ENCODE assay signal across 13 mouse cellular contexts in the genomic region with DNA sequence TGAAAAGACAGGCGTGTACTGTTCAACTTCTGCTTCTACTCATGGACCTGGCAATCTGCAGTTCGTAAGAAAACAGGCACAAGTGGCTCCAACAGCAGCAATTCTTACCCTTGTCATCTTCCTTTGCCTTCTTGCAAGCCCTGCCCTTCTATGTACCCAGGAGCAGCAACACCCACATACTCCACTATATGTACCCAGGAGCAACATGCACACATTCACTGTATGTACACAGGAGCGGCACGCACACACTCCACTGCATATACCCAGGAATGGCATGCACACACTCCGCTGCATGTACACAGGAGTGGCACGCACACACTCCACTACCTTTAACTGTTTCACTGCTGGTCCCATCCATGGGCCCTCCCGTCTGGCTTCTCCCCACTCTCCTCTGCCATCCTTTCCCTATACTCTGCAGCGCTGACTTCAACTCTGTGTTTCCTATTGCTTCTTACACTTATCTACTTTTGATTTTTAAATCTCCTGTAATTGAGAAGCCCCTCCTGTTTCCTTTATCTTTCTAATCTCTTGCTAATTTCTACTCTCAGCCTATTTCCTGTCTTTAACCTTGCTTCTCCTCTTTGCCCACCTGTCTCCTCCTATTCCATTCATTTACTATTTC.
DNase-seq lines count a peak whose midpoint lies in the region; ATAC-seq and TF ChIP-seq lines count a peak whose summit lies in the region.
"Had no signal": no experiment of that assay in that cellular context is flagged by ENCODE, and none has a peak within 500 bp of the region (broad histone marks: within the 10 kb centered on the region; RNA-seq: fewer than 3 reads in every experiment).

No protein-coding gene starts in this region.

- DNase-seq in lung, postnatal 10 days: no peak
- peak; percentile 74 for DNase-seq in R1 (ENCODE audit: low read depth, low spot score)
- no peak for DNase-seq in cerebellum, postnatal 10 days
- DNase-seq: thymus, postnatal 14 days had no signal

- no peak overlapping the region for H3K9ac ChIP-seq in heart, embryonic 13.5 days
- no peak overlapping the region for H3K9ac ChIP-seq in heart, embryonic 12.5 days
- H3K9ac ChIP-seq in lung, embryonic 16.5 days (ENCODE audit: low read length): no peak overlapping the region
- H3K9ac ChIP-seq: embryonic facial prominence, embryonic 12.5 days; neural tube, embryonic 13.5 days had no signal

- no peak for TF ChIP-seq POLR2A in olfactory bulb, adult 2 months (IDR thresholded peaks at IDR 0.05; ENCODE audit: insufficient read depth, low read depth, low read length)

- H3K4me2 ChIP-seq in heart, embryonic 13.5 days: no peak overlapping the region
- H3K4me2 ChIP-seq in heart, embryonic 12.5 days: no peak overlapping the region
- peak overlapping the region; percentile 4; the same call in 1 of the 2 replicates for H3K4me2 ChIP-seq in lung, embryonic 16.5 days (ENCODE audit: low read depth, low read length)
- H3K4me2 ChIP-seq: embryonic facial prominence, embryonic 12.5 days; liver, embryonic 11.5 days; neural tube, embryonic 13.5 days had no signal

- no peaks in the 10 kb centered on the region for H3K9me3 ChIP-seq in heart, embryonic 13.5 days
- H3K9me3 ChIP-seq in heart, embryonic 12.5 days (replicated peaks): no peaks in the 10 kb centered on the region
- no peaks in the 10 kb centered on the region for H3K9me3 ChIP-seq in lung, embryonic 16.5 days (ENCODE audit: control insufficient read depth, low read length)
- H3K9me3 ChIP-seq: embryonic facial prominence, embryonic 12.5 days; G1E; neural tube, embryonic 13.5 days had no signal

- peaks cover 14% of the 10 kb centered on the region for H3K36me3 ChIP-seq in heart, embryonic 13.5 days
- H3K36me3 ChIP-seq in heart, embryonic 12.5 days: peaks cover 11% of the 10 kb centered on the region
- H3K36me3 ChIP-seq in lung, embryonic 16.5 days (ENCODE audit: control insufficient read depth, insufficient read depth, low read length): peaks cover 6% of the 10 kb centered on the region
- H3K36me3 ChIP-seq: embryonic facial prominence, embryonic 12.5 days had no signal

- H3K4me1 ChIP-seq in heart, embryonic 13.5 days: peaks cover 18% of the 10 kb centered on the region
- peaks cover 14% of the 10 kb centered on the region for H3K4me1 ChIP-seq in heart, embryonic 12.5 days (replicated peaks)
- peaks cover 14% of the 10 kb centered on the region for H3K4me1 ChIP-seq in lung, embryonic 16.5 days (replicated peaks; ENCODE audit: control insufficient read depth, insufficient read depth, low read length)
- peaks cover 19% of the 10 kb centered on the region for H3K4me1 ChIP-seq in olfactory bulb, adult 2 months (ENCODE audit: control insufficient read depth, insufficient read depth, low read length)

- peak overlapping the region; percentile 34; the same call in 1 of the 2 replicates for H3K27ac ChIP-seq in heart, embryonic 13.5 days (replicated peaks)
- H3K27ac ChIP-seq in heart, embryonic 12.5 days (ENCODE audit: poor library complexity, severe bottlenecking): no peak overlapping the region
- peak overlapping the region; percentile 84 for H3K27ac ChIP-seq in lung, embryonic 16.5 days (ENCODE audit: low read length)
- H3K27ac ChIP-seq in olfactory bulb, adult 2 months (ENCODE audit: insufficient read depth, low read depth, low read length): peak overlapping the region; percentile 31
- H3K27ac ChIP-seq: embryonic facial prominence, embryonic 12.5 days; neural tube, embryonic 13.5 days had no signal

- no peak for TF ChIP-seq CTCF in olfactory bulb, adult 2 months (IDR thresholded peaks at IDR 0.05; ENCODE audit: insufficient read depth, low read depth, low read length)

- H3K27me3 ChIP-seq in heart, embryonic 13.5 days (replicated peaks): no peaks in the 10 kb centered on the region
- no peaks in the 10 kb centered on the region for H3K27me3 ChIP-seq in heart, embryonic 12.5 days (replicated peaks)
- no peaks in the 10 kb centered on the region for H3K27me3 ChIP-seq in lung, embryonic 16.5 days (ENCODE audit: control insufficient read depth, insufficient read depth, low read depth, low read length)
- H3K27me3 ChIP-seq: embryonic facial prominence, embryonic 12.5 days; neural tube, embryonic 13.5 days had no signal

- ATAC-seq in heart, embryonic 13.5 days (ENCODE audit: extremely low read depth, insufficient number of reproducible peaks, low FRiP score, low TSS enrichment): no peak
- ATAC-seq in heart, embryonic 12.5 days (ENCODE audit: insufficient number of reproducible peaks, low FRiP score): no peak
- peak; percentile 93 for ATAC-seq in lung, embryonic 16.5 days (ENCODE audit: low read depth)
- ATAC-seq: intestine, postnatal 0 days had no signal

- no peak overlapping the region for H3K4me3 ChIP-seq in heart, embryonic 13.5 days
- no peak overlapping the region for H3K4me3 ChIP-seq in heart, embryonic 12.5 days
- no peak overlapping the region for H3K4me3 ChIP-seq in lung, embryonic 16.5 days (ENCODE audit: low read length)
- H3K4me3 ChIP-seq in olfactory bulb, adult 2 months (ENCODE audit: insufficient read depth, low read depth, low read length): no peak overlapping the region
- H3K4me3 ChIP-seq: embryonic facial prominence, embryonic 12.5 days; neural tube, embryonic 13.5 days had no signal

- 70% methylated on average over 8 of the region's 8 CpGs for WGBS in heart, embryonic 13.5 days
- WGBS in heart, embryonic 12.5 days: 77% methylated on average over 8 of the region's 8 CpGs
- WGBS in lung, embryonic 16.5 days: 62% methylated on average over 8 of the region's 8 CpGs
- 76% methylated on average over 8 of the region's 8 CpGs for WGBS in olfactory bulb, adult 2 months
